Mouse (Mus musculus) cerebellum, postnatal 10 days (tissue): ENCODE results near the gene Aldh9a1.
"Not testable (repeated sequence)": the region's sequence is repeated elsewhere in the genome, so short reads cannot be mapped to it uniquely, and the experiment has no call there.

ENCODE experiments used
- DNase-seq, 2 experiments: peaks; one replicate each; pipeline ENCODE4 v3.0.0; 2021; ENCODE audit warnings: mixed read lengths in 2 of 2

Aldh9a1 gene

GRCm38 (mm10) chr1:167349815-167350596, at the start of gene Aldh9a1:
Gene Aldh9a1 (plus strand): TSS chr1:167349991.
- peak; percentile 95 for DNase-seq

DNA sequence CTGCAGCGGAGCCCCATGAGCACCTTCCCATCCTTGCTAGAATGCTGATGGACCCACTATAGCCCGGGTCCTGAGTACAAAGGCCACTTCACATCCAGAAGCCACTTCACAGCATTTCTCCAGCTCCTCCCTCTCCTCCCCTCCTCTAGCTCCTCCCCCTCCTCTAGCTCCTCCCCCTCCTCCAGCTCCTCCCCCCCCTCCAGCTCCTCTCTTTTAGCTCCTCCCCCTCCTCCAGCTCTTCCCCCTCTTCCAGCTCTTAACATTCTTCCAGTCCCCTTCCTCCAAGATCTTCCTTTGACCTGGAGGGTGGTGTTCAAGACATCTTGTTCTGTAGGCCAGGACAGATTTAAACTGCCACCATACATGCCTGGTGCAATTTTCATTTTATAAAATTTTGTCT, 49.7 kb upstream of the Aldh9a1 start:
- no peak for DNase-seq

DNA sequence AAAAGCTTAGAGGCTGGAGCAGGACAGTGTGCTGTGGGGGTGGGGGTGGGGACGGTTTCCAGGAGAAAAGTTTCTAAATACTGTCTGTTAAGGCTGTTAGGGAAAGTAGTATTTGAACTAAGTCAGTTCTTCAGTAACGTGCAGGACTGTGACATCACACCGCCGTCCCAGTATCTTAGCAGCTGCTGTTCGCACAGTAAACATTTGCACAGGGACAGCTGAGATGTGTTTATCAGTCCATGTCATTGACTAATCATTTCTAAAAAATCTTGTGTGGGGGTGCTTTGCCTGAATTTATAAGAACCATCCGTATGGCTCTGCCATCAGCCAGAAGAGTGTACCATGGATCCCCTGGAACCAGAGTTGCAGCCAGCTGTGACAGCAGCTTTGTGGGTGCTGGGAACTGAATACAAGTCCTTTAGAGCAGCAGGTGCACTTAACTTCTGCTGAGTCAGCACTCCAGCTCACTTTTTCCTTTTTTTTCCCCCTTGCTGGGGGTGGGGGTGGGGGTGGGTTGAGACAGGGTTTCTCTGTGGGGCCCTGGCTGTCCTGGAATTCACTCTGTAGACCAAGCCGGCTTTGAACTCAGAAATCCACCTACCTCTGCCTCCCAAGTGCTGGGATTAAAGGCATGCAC, 44.2 kb upstream of the Aldh9a1 start:
- DNase-seq: no peak

DNA sequence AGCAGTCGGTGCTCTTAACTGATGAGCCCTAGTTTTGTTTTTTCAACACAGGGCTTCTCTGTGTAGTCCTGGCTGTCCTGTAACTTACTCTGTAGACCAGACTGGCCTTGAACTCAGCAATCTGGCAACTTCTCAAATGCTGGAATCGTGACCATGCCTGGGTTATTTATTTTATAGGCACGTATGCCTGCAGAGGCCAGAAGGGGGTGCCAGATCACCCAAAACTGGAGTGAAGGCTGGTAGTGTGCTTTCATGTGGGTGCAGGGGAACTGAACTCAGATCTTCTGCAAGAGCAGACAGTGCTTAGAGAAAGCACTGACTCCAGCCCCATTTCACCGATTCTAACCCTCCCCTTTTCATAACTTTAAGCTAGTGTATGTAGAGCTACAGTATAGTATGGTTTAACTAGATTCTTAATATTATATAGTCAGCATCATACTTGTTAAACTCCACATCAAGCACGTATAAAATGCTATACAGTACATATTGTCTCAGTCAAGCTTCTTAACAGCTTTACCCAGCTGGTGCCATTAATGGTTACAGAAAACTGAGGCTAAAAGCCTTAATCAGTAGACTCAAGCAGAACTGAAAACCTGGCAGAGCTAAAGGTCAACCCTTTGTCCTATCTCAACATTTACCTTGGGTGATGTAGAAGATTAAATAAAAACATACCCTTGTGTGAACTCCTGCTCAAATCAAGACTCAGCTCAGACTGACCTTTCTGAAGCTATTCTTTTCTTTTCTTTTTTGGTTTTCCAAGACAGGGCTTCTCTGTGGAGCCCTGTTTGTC, 43.1 kb upstream of the Aldh9a1 start:
- peak; percentile 59 to 62 for DNase-seq

DNA sequence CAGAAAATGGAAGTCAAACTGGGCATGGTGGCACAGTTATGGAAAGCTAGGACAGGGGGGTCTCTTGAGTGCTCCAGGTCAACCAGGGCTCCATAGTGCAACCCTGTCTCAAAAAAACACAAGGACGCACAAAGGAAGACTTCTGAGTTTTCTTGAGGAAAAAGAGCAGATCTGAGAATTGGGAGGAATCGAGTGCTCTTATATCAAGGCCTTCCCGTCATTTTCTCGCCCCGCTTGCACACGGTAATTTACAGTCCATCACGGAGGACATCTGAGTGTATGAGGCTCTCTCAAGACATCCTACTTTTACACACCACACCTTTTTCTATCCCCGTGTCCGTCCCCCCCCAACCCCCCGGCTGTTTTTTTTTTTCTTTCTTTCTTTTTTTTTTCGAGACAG, 42.1 kb upstream of the Aldh9a1 start:
- no peak for DNase-seq

GRCm38 (mm10) chr1:167308261-167309054, 41.3 kb upstream of the Aldh9a1 start, which contains the start of gene Tmco1:
Gene Tmco1 (plus strand): TSS chr1:167308378.
- peak; percentile 99 to 100 for DNase-seq

DNA sequence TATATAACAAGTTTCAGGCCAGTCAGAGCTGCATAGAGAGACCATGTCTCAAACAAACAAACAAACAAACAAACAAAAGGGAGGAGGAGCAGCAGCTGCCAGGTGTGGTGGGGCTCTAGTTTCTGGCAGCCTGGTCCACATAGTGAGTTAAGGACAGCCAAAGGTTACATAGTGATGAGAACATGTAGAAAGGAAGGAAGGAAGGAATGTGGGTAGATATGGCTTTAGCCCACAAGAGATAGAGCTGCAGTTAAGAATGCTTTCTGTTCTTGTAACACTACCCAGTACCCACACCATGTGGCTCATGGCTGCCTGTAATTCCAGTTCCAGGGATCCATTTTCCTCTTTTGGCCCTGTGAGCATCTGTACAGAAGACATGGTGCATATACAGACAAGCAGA, 37.4 kb upstream of the Aldh9a1 start:
- no peak for DNase-seq

DNA sequence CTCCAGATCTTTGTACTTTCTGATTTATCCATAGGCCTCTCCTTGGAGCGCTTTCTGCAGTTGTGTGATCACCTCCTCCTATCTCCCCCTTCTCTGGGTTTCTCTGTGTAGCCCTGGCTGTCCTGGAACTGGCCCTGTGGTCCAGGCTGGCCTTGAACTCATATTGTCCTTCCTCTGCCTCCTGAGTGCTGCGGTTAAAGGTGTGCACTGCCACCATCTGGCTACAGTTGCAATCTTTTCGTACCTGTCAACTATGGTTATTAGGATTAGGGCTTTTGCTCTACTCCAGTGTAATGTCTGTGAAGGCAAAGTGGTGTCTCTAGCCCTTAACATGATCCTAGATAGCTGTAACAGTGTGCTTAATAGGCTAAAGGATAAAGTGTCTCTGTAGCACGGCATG, 36.6 kb upstream of the Aldh9a1 start:
- peak in 1 of 2 experiments; percentile 18 for DNase-seq

DNA sequence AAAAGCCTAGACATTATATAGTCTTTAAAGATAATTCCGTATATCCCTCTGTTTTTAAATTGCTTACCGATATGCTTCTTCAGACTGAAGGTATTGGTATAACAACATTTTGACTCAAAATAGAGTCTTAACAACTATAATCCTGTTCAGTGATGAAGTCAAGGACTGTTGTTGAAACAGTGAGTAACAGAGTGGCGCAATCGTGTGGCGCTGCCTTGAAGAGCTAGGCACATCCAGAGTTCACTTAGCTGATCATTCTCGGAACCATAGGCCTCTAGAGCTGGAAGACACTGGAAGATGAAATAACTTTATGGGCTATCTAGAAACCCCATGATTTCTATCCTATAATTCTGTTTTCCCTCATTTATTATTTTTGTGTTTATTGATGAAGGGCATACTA, 28.1 kb upstream of the Aldh9a1 start:
- no peak for DNase-seq

DNA sequence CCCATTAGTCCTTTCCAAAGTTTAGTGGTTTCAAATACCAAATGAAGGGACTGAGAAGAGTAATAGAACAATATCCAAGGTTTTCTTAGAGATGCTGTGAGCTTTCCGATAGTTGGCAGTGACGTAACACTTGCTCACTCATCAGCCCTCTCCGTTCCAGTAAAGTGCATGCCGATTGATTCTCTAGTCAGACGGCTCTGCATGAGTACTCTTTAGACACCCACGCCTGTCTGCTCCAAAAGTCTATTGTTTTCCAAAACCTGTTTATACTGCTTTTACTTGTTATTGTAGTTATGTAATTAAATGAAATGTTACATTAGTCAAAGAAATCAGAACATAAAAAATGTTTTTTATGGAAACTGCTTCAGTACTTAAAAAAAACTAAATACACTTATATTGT, 21.0 kb upstream of the Aldh9a1 start:
- no peak for DNase-seq

DNA sequence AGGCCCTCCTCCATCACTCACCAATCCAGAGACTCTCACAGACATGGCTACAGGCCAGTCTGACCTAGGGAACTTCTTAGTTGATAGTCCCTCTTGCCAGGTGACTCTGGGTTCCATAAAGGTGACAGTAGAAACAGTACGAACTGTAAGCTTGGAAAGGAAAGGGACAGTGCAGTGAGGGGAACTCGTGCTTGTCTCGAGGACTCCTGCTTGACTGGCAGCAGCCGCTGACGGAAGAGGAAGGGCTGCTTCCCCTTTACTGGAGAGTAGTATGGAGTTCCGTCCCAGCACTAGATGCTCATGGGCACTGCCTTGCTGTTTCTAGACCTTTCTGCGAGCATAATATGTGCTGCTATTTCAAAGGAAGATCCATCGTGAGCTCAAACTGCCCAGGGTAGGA, 18.7 kb upstream of the Aldh9a1 start:
- no peak for DNase-seq

DNA sequence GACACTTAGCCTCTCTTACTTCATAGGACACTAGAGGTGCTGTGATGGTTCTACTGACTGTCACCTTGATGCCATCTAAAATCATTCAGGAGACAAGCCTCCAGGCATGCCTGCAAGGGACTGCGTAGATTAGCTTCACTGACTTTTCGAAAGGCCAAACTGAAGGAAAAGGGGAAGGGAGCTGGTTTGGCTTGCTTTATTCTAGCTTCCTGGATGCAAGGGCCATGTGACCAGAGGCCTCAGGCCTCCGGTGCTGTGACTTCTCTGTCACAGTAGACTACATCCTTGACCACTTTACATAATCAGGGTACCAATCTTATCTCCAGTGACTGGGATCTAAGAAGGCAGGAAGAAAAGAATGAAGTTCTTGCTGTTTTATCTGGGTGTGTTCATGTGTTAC, 13.4 kb upstream of the Aldh9a1 start:
- no peak for DNase-seq

DNA sequence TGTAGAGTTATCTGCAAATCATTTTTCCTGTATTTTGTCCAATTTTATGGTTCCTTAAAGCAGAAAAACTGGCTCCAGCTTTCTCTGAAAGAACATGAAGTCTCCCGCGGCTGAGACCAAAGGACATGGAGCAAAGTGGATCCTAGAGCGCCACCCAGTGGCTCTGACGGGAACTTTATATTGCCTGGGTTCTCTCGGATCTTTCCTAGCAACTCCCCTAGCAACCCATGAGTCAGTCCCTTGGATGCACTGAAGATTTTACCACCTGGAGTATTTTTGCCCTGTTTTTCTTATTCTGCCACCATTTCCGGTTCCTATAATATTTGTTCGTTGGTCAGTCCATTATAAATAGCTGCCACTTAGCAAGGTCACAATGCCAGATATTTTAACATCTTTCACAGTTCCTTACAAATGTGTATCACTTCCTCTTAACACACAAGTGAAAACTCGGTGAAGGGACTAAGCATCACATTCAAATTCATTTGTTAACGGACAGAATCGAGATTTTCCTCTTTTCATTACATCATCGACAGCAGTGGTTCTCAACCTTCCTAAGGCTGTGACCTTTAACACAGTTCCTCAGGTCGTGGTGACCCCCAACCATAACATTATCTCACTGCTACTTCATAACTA, 12.2 kb upstream of the Aldh9a1 start:
- peak; percentile 90 to 93 for DNase-seq

GRCm38 (mm10) chr1:167339177-167339781, 10.5 kb upstream of the Aldh9a1 start:
- DNase-seq: peak; percentile 70 to 72

DNA sequence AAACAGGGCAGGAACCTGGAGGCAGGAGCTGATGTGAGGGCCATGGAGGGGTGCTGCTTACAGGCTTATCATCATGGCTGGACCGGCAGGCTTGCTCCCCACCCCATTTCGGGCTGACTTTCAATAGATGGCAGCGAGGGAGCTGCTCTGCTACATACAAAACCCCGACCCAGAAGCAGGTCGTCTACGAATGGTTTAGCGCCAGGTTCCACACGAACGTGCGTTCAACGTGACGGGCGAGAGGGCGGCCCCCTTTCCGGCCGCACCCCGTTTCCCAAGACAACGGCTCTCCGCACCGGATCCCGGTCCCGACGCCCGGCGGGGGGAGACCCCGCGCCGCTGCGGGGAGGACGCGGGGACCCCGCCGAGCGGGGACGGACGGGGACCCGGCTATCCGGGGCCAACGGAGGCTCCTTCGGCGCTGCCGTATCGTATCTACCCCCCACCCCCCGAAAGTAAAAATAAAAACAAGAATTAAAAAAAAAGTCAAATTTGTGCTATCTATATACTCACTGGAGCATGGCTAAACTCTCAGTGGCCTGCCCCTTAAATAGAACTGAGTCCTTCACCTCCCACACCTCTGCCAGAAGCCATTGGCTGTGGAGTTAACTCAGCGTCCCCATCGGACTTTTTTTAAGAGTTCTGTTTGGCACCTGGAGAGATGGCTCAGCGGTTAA, 9.5 kb upstream of the Aldh9a1 start:
- peak in 1 of 2 experiments; percentile 31 for DNase-seq

- DNase-seq: no peak
Observed at GRCm38 (mm10) chr1:167340910-167341528, 8.8 kb upstream of the Aldh9a1 start.

DNA sequence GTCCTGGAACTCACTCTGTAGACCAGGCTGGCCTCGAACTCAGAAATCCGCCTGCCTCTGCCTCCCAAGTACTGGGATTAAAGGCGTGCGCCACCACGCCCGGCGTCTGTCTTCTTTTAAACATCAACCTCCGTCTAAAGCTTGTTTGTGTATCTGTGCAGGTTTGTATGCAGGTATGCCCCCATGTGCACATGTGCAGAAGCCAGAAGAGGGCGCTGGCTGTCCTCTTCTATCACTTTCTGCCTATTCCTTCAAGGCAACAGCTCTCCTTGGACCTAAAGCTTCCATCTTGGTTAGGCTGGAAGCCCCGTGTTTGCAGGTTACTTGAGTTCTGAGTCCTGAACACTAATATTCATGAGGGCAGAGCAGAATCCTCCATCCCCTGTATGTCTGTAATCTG, 7.0 kb upstream of the Aldh9a1 start:
- DNase-seq: no peak

DNA sequence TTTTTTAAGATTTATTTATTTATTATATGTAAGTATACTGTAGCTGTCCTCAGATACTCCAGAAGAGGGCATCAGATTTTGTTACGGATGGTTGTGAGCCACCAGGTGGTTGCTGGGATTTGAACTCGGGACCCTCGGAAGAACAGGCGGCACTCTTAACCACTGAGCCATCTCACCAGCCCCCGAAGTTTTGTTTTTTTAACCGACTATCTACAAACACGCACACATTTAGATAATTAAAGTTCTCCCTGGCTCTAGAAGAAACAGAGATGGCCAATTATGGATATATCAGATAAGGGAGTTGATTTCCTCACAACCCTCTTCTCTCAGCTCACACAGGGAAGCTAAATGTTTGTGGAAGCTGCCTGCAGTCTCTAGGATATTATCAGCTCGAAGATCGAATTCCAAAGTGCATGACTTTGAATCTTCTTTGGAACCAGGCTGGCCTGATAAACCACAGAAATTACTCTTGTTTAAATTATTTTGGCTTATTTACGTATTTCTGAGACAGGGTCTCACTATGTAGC, 3.7 kb upstream of the Aldh9a1 start:
- not testable (repeated sequence) for DNase-seq

- not testable (repeated sequence) for DNase-seq
Observed at GRCm38 (mm10) chr1:167349206-167349605, 585 bp upstream of the Aldh9a1 start.
